Mouse (Mus musculus) brain, embryonic 18.5 days (tissue): Measurements from ENCODE around the gene Gm5624.
"Not testable (repeated sequence)": the region's sequence is repeated elsewhere in the genome, so short reads cannot be mapped to it uniquely, and the experiment has no call there.

Experiments
- DNase-seq: peaks from one replicate; pipeline ENCODE4 v3.0.0-alpha.2; 2012; ENCODE audit warnings: low read depth, low spot score

Gm5624 gene

DNA sequence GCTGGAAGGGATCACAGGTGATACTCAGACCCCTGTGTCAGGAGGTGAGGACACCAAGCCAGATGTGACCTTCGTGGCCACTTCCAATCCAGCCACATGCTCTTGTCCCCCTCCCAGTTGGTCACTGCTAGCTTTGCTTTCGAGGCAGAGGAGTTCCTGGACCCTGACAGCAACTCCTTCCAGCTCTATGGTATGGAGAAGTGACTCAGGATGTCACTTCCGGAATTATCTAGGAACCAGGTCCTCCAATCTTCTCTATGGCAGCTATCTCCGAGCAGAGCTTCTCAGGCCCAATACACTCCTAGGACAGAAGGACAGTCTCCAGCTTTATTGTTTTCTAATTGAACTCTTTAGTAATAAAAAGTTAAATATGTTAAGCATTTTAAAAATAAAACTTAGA is at the start of gene Gm5624:
Gene Gm5624, minus strand, starts transcription at position 202 of the 400 bp plus-strand sequence.
- DNase-seq, result not testable (repeated sequence)

DNA sequence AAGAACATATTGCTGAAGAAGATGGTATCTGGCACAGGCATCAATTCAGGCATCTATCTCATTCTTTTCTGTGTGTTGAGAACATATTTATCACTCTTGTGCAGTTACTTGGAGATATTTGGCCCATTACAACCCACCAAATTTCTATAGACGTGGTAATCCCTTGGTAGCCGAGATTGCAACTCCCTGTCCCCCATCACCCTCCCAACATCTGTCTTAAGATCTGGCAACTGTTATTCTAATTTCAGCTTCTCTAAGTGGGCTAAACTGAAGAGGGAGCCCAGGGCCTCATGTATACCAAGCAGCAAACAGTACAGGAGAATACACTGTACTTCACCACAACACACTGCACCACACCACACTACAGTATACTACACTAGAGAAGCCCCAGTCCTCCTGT is 36.0 kb downstream of the Gm5624 start:
- not testable (repeated sequence) for DNase-seq

DNA sequence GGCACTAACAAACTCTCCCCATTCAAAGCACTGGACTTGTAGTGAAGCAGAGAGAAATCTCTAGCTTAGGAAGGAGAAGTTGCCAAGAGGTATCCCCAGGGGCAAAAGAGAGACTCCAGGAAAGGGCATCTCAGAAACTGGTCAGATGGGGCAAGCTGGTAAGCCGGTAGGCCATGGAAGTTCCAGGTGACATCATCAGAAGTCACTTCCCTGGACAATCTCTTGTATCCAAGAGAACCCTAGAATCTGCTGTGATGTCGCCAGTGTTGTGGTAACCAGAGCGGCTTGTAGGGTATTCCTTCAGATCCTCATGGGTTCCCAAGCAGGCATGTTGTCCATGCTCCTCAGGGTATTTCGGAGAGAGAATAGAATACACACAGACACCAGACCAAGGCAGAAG is 44.9 kb downstream of the Gm5624 start, which contains the start of gene Gm8247:
Gene Gm8247, plus strand, starts transcription at position 301 of the 400 bp plus-strand sequence.
- DNase-seq, result not testable (repeated sequence)

DNA sequence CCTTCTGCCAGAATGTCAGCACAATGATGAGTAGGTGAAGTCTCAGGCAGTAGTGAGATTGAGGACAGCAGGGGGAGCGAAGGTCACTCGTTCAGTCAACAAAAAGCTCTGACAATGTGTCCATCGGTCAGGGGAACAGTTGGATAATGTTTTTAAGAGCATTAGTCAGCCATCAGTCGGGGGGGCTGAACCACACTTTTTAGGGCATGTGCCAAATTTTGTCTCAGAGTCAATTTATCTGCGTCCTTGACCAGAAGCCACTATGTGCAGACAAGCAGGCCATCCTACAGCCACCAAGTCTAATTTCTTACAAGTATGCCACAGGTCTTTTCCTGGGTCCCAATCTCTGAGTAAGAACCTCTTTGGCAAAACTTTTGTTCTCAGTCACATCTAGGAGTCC is 79.8 kb downstream of the Gm5624 start:
- DNase-seq, result not testable (repeated sequence)

DNA sequence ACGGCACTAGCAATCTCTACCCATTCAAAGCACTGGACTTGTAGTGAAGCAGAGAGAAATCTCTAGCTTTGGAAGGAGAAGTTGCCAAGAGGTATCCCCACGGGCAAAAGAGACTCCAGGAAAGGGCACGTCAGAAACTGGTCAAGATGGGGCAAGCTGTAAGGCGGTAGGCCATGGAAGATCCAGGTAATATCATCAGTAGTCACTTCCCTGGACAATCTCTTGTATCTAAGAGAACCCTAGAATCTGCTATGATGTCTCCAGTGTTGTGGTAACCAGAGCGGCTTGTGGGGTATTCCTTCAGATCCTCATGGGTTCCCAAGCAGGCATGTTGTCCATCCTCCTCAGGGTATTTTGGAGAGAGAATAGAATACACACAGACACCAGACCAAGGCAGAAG is 109.8 kb downstream of the Gm5624 start, which contains the start of gene Gm17093:
Gene Gm17093, plus strand, starts transcription at position 301 of the 400 bp plus-strand sequence.
- not testable (repeated sequence) for DNase-seq
